Mouse (Mus musculus) CH12.LX (cell line): Measurements from ENCODE around the gene Taco1. TPM values are rescaled to one million over a fixed set of nuclear protein-coding genes. Genes with fewer than 3 reads are reported as not detected.

Source experiments
- DNase-seq: peaks from one replicate; pipeline ENCODE4 v3.0.0-alpha.2; 2013; ENCODE audit errors: extremely low read depth
- H3K27ac ChIP-seq: 2 replicates; pipeline ENCODE4 v1.5.1; 2012; ENCODE audit warnings: low read depth, mild to moderate bottlenecking, control low read depth, moderate library complexity; ENCODE audit not compliant: insufficient read depth
- H3K27me3 ChIP-seq: replicated peaks from 2 replicates; pipeline ENCODE3; 2012; ENCODE audit warnings: inconsistent platforms
- H3K36me3 ChIP-seq, 2 experiments: replicated peaks in 1 of 2; 2 replicates each; pipeline versions ENCODE3 to v1.6.1; 2012; ENCODE audit warnings: inconsistent platforms in 1 of 2, low read length in 1 of 2, mild to moderate bottlenecking in 1 of 2, mixed read lengths in 1 of 2, moderate library complexity in 1 of 2; ENCODE audit not compliant: control insufficient read depth in 1 of 2, insufficient read depth in 1 of 2
- H3K4me1 ChIP-seq, 2 experiments: 2 replicates each; pipeline ENCODE4 v1.6.1; 2012; ENCODE audit warnings: inconsistent platforms in 1 of 2, moderate library complexity in 1 of 2; ENCODE audit not compliant: insufficient read depth in 2 of 2, control insufficient read depth in 1 of 2
- H3K4me2 ChIP-seq: 2 replicates; pipeline ENCODE4 v1.6.1; 2012; ENCODE audit warnings: low read depth, mild to moderate bottlenecking, control low read depth; ENCODE audit not compliant: poor library complexity, insufficient read depth, severe bottlenecking
- H3K4me3 ChIP-seq, 3 experiments: fragments of 150-350 bp in 1 of 3; sonication (generic) in 1 of 3; replicated peaks in 1 of 3; 2 replicates each; pipeline versions ENCODE3 to v1.5.1; 2011 to 2012; ENCODE audit warnings: low read depth in 2 of 3, low read length in 2 of 3, mild to moderate bottlenecking in 2 of 3, moderate library complexity in 2 of 3, control low read depth in 1 of 3, improper control_type of control experiment in 1 of 3, inconsistent platforms in 1 of 3, mixed read lengths in 1 of 3; ENCODE audit not compliant: poor library complexity in 1 of 3
- H3K79me2 ChIP-seq: replicated peaks from 2 replicates; pipeline ENCODE4 v1.6.1; 2012; ENCODE audit warnings: mild to moderate bottlenecking, moderate library complexity; ENCODE audit not compliant: control insufficient read depth, poor library complexity, insufficient read depth, severe bottlenecking; ENCODE audit errors: extremely low read depth
- H3K9ac ChIP-seq: 2 replicates; pipeline ENCODE4 v1.6.1; 2012; ENCODE audit warnings: low read depth, mild to moderate bottlenecking, control low read depth, moderate library complexity; ENCODE audit not compliant: insufficient read depth
- H3K9me3 ChIP-seq: replicated peaks from 2 replicates; pipeline ENCODE3; 2012; ENCODE audit warnings: low read length, inconsistent platforms, mixed read lengths
- BHLHE40 ChIP-seq: IDR thresholded peaks from 2 replicates; pipeline ENCODE4 v1.6.1; 2011; ENCODE audit warnings: mild to moderate bottlenecking, low read depth, low read length, improper control_type of control experiment
- CTCF ChIP-seq, 2 experiments: IDR thresholded peaks in 1 of 2; conservative IDR thresholded peaks in 1 of 2; 2 replicates each; pipeline ENCODE4 v1.5.1; 2011 to 2012; ENCODE audit warnings: low read depth in 2 of 2, low read length in 2 of 2, improper control_type of control experiment in 1 of 2, inconsistent platforms in 1 of 2, mild to moderate bottlenecking in 1 of 2, moderate library complexity in 1 of 2
- ELF1 ChIP-seq: IDR thresholded peaks from 2 replicates; pipeline ENCODE4 v1.6.1; 2014; ENCODE audit warnings: low read depth, mild to moderate bottlenecking, inconsistent platforms, low read length, improper control_type of control experiment
- EP300 ChIP-seq: IDR thresholded peaks from 2 replicates; pipeline ENCODE4 v1.6.1; 2011; ENCODE audit warnings: low read length, improper control_type of control experiment
- JUN ChIP-seq: IDR thresholded peaks from 2 replicates; pipeline ENCODE4 v1.6.1; 2011; ENCODE audit warnings: low read depth, mild to moderate bottlenecking, low read length, improper control_type of control experiment, moderate library complexity; ENCODE audit not compliant: insufficient read depth
- KAT2A ChIP-seq: IDR thresholded peaks from 2 replicates; pipeline ENCODE4 v1.6.1; 2012; ENCODE audit warnings: low read length, improper control_type of control experiment, inconsistent platforms; ENCODE audit not compliant: insufficient replicate concordance
- MAFK ChIP-seq: IDR thresholded peaks from 2 replicates; pipeline ENCODE4 v1.6.1; 2011; ENCODE audit warnings: low read length, improper control_type of control experiment; ENCODE audit not compliant: insufficient replicate concordance
- MAX ChIP-seq: IDR thresholded peaks from 2 replicates; pipeline ENCODE4 v1.6.1; 2011; ENCODE audit warnings: low read length, improper control_type of control experiment
- MAZ ChIP-seq: IDR thresholded peaks from 2 replicates; pipeline ENCODE4 v1.6.1; 2012; ENCODE audit warnings: low read depth, mild to moderate bottlenecking, inconsistent platforms, low read length, improper control_type of control experiment, moderate library complexity
- MEF2A ChIP-seq: IDR thresholded peaks from 2 replicates; pipeline ENCODE4 v1.6.1; 2014; ENCODE audit warnings: low read depth, mild to moderate bottlenecking, inconsistent platforms, low read length, improper control_type of control experiment, borderline replicate concordance
- MYC ChIP-seq: IDR thresholded peaks from 2 replicates; pipeline ENCODE4 v1.6.1; 2011; ENCODE audit warnings: low read depth, mild to moderate bottlenecking, improper control_type of control experiment, low read length
- NRF1 ChIP-seq: IDR thresholded peaks from 2 replicates; pipeline ENCODE4 v1.6.1; 2014; ENCODE audit warnings: low read depth, mild to moderate bottlenecking, inconsistent platforms, low read length, improper control_type of control experiment, moderate library complexity
- PAX5 ChIP-seq: IDR thresholded peaks from 2 replicates; pipeline ENCODE4 v1.6.1; 2012; ENCODE audit warnings: low read length, inconsistent platforms, mixed read lengths
- POLR2A ChIP-seq: IDR thresholded peaks from 2 replicates; pipeline ENCODE4 v1.6.1; 2011; ENCODE audit warnings: low read depth, mild to moderate bottlenecking, improper control_type of control experiment, low read length
- RCOR1 ChIP-seq: conservative IDR thresholded peaks from 2 replicates; pipeline ENCODE4 v1.6.1; 2012; ENCODE audit warnings: low read depth, mild to moderate bottlenecking, inconsistent platforms, low read length, improper control_type of control experiment
- SMC3 ChIP-seq: IDR thresholded peaks from 2 replicates; pipeline ENCODE4 v1.6.1; 2011; ENCODE audit warnings: low read depth, low read length, improper control_type of control experiment
- UBTF ChIP-seq: IDR thresholded peaks from 2 replicates; pipeline ENCODE4 v1.6.1; 2012; ENCODE audit warnings: low read depth, mild to moderate bottlenecking, inconsistent platforms, low read length, improper control_type of control experiment, moderate library complexity
- USF2 ChIP-seq: conservative IDR thresholded peaks from 2 replicates; pipeline ENCODE4 v1.6.1; 2011; ENCODE audit warnings: low read depth, low read length, improper control_type of control experiment
- ZKSCAN1 ChIP-seq: IDR thresholded peaks from 2 replicates; pipeline ENCODE4 v1.6.1; 2012; ENCODE audit warnings: low read depth, inconsistent platforms, low read length, improper control_type of control experiment, borderline replicate concordance
- ZMIZ1 ChIP-seq: IDR thresholded peaks from 2 replicates; pipeline ENCODE4 v1.6.1; 2012; ENCODE audit warnings: low read depth, mild to moderate bottlenecking, inconsistent platforms, low read length, improper control_type of control experiment
- dilution Hi-C: fragments of 300-500 bp; cut with MboI; formaldehyde crosslinking; loops from 2 replicates; pipeline ENCODE4 v1.14.3; 2020; ENCODE audit warnings: low sequenced_read_pairs; ENCODE audit not compliant: extremely low pct_unique_long_range_greater_than_20kb, extremely low pct_ligation_motif_present
- in situ Hi-C: fragments of 300-500 bp; cut with MboI; formaldehyde crosslinking; loops from 3 replicates; pipeline ENCODE4 v1.14.3; 2019; ENCODE audit warnings: low sequenced_read_pairs, low pct_ligation_motif_present, low pct_unique_long_range_greater_than_20kb, mixed read lengths
- polyA plus RNA-seq: library from polyadenylated mRNA; unstranded; fragments of >175 nt; gene quantifications from 2 replicates; pipeline ENCODE4 v1.2.1, GENCODE M21; 2012; ENCODE audit warnings: low read depth; ENCODE audit not compliant: insufficient read length
- total RNA-seq, 2 experiments: library from RNA; depleted of rRNA; stranded (reverse); fragments of 300-350 nt in 1 of 2; fragments of >200 nt in 1 of 2; gene quantifications; 2 replicates each; pipeline ENCODE4 v1.2.3; 2012 to 2014

The Taco1 gene
- total and polyA plus RNA-seq, 3 experiments = 30.8 to 35.8 (median 32.6) TPM

DNA sequence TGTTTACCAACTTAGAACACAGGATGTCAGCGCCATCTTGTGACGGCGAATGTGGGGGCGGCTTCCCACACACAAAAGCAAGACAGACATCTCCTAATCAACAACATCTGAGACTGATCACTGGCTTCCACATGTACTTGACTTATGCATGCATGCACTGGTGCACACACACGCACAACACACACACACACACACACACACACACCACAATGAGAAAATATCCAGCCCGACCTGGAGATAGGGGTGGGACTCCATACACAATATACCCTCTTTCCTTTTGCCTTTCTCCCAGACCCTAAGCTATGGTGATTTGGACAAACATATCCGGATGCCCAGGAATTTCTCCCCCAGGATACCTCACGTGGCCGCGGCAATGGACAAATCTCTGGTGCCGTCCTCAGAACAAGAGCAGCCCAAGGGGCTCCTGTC, 32.4 kb upstream of the Taco1 start:
- TF ChIP-seq MAZ = no peak
- no peak for TF ChIP-seq MYC
- TF ChIP-seq CTCF (conservative IDR thresholded peaks at IDR 0.05 in 1 of 2, IDR thresholded peaks at IDR 0.05 in 1 of 2; ENCODE audit: low read depth in 2 of 2, low read length in 2 of 2) = peak in 1 of 2 experiments; percentile 30; a peak in 2 of 4 replicates
- no peak for TF ChIP-seq JUN
- peak; percentile 39; the same call in 1 of the 2 replicates for TF ChIP-seq POLR2A
- no peak for TF ChIP-seq ZMIZ1
- no peak for TF ChIP-seq ZKSCAN1
- TF ChIP-seq EP300 = no peak
- TF ChIP-seq USF2 = no peak
- TF ChIP-seq BHLHE40 = no peak
- no peak for TF ChIP-seq RCOR1
- no peak for TF ChIP-seq KAT2A
- no peak for TF ChIP-seq MEF2A
- no peak for TF ChIP-seq MAX
- peak overlapping the region; percentile 3 for H3K4me2 ChIP-seq
- peak; percentile 43 for DNase-seq

DNA sequence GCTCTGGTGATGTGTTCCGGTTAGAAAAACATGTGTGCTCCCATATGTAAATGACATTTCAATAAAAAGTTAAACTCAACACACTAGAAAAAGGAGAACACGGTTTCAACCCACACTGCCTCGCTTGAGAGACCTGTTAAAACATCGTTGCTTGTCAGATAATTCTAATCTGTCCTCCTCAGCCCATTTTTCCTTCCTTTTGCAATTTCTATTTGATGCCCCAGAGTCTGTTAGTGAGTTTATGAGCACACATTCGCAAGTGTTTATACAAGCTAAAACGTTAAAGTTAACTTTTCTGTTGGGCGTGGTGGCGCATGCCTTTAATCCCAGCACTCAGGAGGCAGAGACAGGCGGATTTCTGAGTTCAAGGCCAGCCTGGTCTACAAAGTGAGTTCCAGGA, 30.9 kb upstream of the Taco1 start:
- H3K27me3 ChIP-seq = no peaks in the 10 kb centered on the region
- dilution Hi-C loops (no loop called here), in situ Hi-C loops (no loop called here)
- no peak overlapping the region for H3K9ac ChIP-seq
- no peak overlapping the region for H3K27ac ChIP-seq
- no peak for TF ChIP-seq UBTF
- no peak for TF ChIP-seq USF2
- no peak for TF ChIP-seq NRF1
- no peak for TF ChIP-seq SMC3
- TF ChIP-seq EP300 = no peak
- TF ChIP-seq PAX5 = no peak
- TF ChIP-seq ELF1 = no peak
- no peak for TF ChIP-seq JUN
- TF ChIP-seq MAFK = no peak
- H3K4me3 ChIP-seq = no peak overlapping the region
- DNase-seq = no peak
- H3K4me1 ChIP-seq = peaks cover 3 to 39% of the 10 kb centered on the region in 2 experiments; a peak in 3 of 4 replicates
- H3K9me3 ChIP-seq = no peaks in the 10 kb centered on the region
- H3K36me3 ChIP-seq = peaks cover 0 to 15% of the 10 kb centered on the region in 2 experiments
- H3K4me2 ChIP-seq = no peak overlapping the region
- peaks cover 33% of the 10 kb centered on the region for H3K79me2 ChIP-seq

More for the DNA sequence above, 32.4 kb upstream of the Taco1 start:
- Histone ChIP-seq H3K9me3 (no peaks in the 10 kb centered on the region), H3K27me3 (no peaks in the 10 kb centered on the region), H3K4me3 (peak overlapping the region; percentile 4 to 20 (median 19)), H3K4me1 (peaks cover 0 to 24% of the 10 kb centered on the region in 2 experiments; a peak in 2 of 4 replicates), H3K36me3 (peaks cover 0 to 3% of the 10 kb centered on the region in 2 experiments), H3K79me2 (peaks cover 19% of the 10 kb centered on the region), H3K27ac (peak overlapping the region; percentile 14), H3K9ac (peak overlapping the region; percentile 18; the same call in 1 of the 2 replicates)
- in situ Hi-C loops = no loop called here
- dilution Hi-C loops = no loop called here
